Mouse (Mus musculus) MEL (cell line): Measurements from ENCODE around the gene Srgap2. TPM values are rescaled to one million over a fixed set of nuclear protein-coding genes. Genes with fewer than 3 reads are reported as not detected.

Experiments used
- DNase-seq: peaks from one replicate; pipeline ENCODE4 v3.0.0; 2011; ENCODE audit warnings: low read depth, low spot score
- H3K27ac ChIP-seq: 2 replicates; pipeline ENCODE4 v1.5.1; 2012; ENCODE audit warnings: low read depth, mild to moderate bottlenecking, control low read depth, low read length, moderate library complexity; ENCODE audit not compliant: control insufficient read depth
- H3K27me3 ChIP-seq, 2 experiments: fragments of 150-350 bp in 1 of 2; sonication (generic) in 1 of 2; 2 replicates each; pipeline ENCODE4 v1.6.1; 2012; ENCODE audit warnings: low read length in 2 of 2, mild to moderate bottlenecking in 2 of 2, improper control_type of control experiment in 1 of 2, moderate library complexity in 1 of 2; ENCODE audit not compliant: insufficient read depth in 2 of 2, control insufficient read depth in 1 of 2
- H3K36me3 ChIP-seq, 2 experiments: 2 replicates each; pipeline ENCODE4 v1.6.1; 2012 to 2014; ENCODE audit warnings: low read length in 2 of 2, improper control_type of control experiment in 1 of 2, inconsistent platforms in 1 of 2, mild to moderate bottlenecking in 1 of 2; ENCODE audit not compliant: insufficient read depth in 2 of 2, control insufficient read depth in 1 of 2
- H3K4me1 ChIP-seq, 2 experiments: fragments of 150-350 bp in 1 of 2; sonication (generic) in 1 of 2; 2 replicates each; pipeline ENCODE4 v1.6.1; 2012; ENCODE audit warnings: low read length in 2 of 2, improper control_type of control experiment in 1 of 2, mild to moderate bottlenecking in 1 of 2; ENCODE audit not compliant: insufficient read depth in 2 of 2, control insufficient read depth in 1 of 2
- H3K4me3 ChIP-seq, 2 experiments: fragments of 150-350 bp in 1 of 2; sonication (generic) in 1 of 2; 2 replicates each; pipeline ENCODE4 v1.5.1; 2012; ENCODE audit warnings: low read depth in 2 of 2, low read length in 2 of 2, mild to moderate bottlenecking in 2 of 2, moderate library complexity in 2 of 2, control low read depth in 1 of 2, improper control_type of control experiment in 1 of 2; ENCODE audit not compliant: control insufficient read depth in 1 of 2, insufficient read depth in 1 of 2
- H3K79me2 ChIP-seq: 2 replicates; pipeline ENCODE4 v1.6.1; 2012; ENCODE audit warnings: mild to moderate bottlenecking, low read length, moderate library complexity; ENCODE audit not compliant: control insufficient read depth, poor library complexity, insufficient read depth
- H3K9ac ChIP-seq: 2 replicates; pipeline ENCODE4 v1.6.1; 2012; ENCODE audit warnings: low read depth, mild to moderate bottlenecking, control low read depth, low read length, moderate library complexity; ENCODE audit not compliant: control insufficient read depth, poor library complexity, severe bottlenecking
- H3K9me3 ChIP-seq: fragments of 150-350 bp; sonication (generic); replicated peaks from 2 replicates; pipeline ENCODE4 v1.6.1; 2012; ENCODE audit warnings: mild to moderate bottlenecking, low read length, improper control_type of control experiment, moderate library complexity; ENCODE audit not compliant: insufficient read depth
- BHLHE40 ChIP-seq: IDR thresholded peaks from 2 replicates; pipeline ENCODE4 v1.6.1; 2012; ENCODE audit warnings: low read depth, mild to moderate bottlenecking, inconsistent platforms, low read length, improper control_type of control experiment, borderline replicate concordance
- CHD1 ChIP-seq: IDR thresholded peaks from 2 replicates; pipeline ENCODE4 v1.6.1; 2012; ENCODE audit warnings: low read depth, mild to moderate bottlenecking, inconsistent platforms, low read length, improper control_type of control experiment
- CTCF ChIP-seq, 3 experiments: IDR thresholded peaks in 2 of 3; conservative IDR thresholded peaks in 1 of 3; 2 replicates each; pipeline ENCODE4 v1.5.1; 2011 to 2012; ENCODE audit warnings: low read length in 3 of 3, low read depth in 2 of 3, mild to moderate bottlenecking in 2 of 3, improper control_type of control experiment in 1 of 3, inconsistent platforms in 1 of 3, mixed read lengths in 1 of 3, moderate library complexity in 1 of 3; ENCODE audit not compliant: control insufficient read depth in 1 of 3, insufficient read depth in 1 of 3, poor library complexity in 1 of 3, severe bottlenecking in 1 of 3
- E2F4 ChIP-seq: IDR thresholded peaks from 2 replicates; pipeline ENCODE4 v1.6.1; 2011; ENCODE audit warnings: low read depth, low read length, improper control_type of control experiment, borderline replicate concordance
- EP300 ChIP-seq, 2 experiments: IDR thresholded peaks; 2 replicates each; pipeline ENCODE4 v1.6.1; 2011; ENCODE audit warnings: improper control_type of control experiment in 2 of 2, low read length in 2 of 2, low read depth in 1 of 2, mild to moderate bottlenecking in 1 of 2
- ETS1 ChIP-seq: IDR thresholded peaks from 2 replicates; pipeline ENCODE4 v1.6.1; 2012; ENCODE audit warnings: low read depth, mild to moderate bottlenecking, inconsistent platforms, low read length, improper control_type of control experiment, moderate library complexity
- GABPA ChIP-seq: IDR thresholded peaks from 2 replicates; pipeline ENCODE4 v1.6.1; 2012; ENCODE audit warnings: low read depth, mild to moderate bottlenecking, inconsistent platforms, low read length, improper control_type of control experiment, moderate library complexity
- GATA1 ChIP-seq: IDR thresholded peaks from 2 replicates; pipeline ENCODE4 v1.6.1; 2011; ENCODE audit warnings: low read depth, low read length, improper control_type of control experiment
- HCFC1 ChIP-seq: IDR thresholded peaks from 2 replicates; pipeline ENCODE4 v1.6.1; 2012; ENCODE audit warnings: low read depth, mild to moderate bottlenecking, inconsistent platforms, low read length, improper control_type of control experiment, moderate library complexity
- JUND ChIP-seq: IDR thresholded peaks from 2 replicates; pipeline ENCODE4 v1.6.1; 2011; ENCODE audit warnings: low read depth, mild to moderate bottlenecking, improper control_type of control experiment, low read length
- KAT2A ChIP-seq: conservative IDR thresholded peaks from 2 replicates; pipeline ENCODE4 v1.6.1; 2012; ENCODE audit warnings: low read depth, low read length, improper control_type of control experiment, inconsistent platforms
- MAX ChIP-seq: IDR thresholded peaks from 2 replicates; pipeline ENCODE4 v1.6.1; 2011; ENCODE audit warnings: low read length, improper control_type of control experiment
- MAZ ChIP-seq: IDR thresholded peaks from 2 replicates; pipeline ENCODE4 v1.6.1; 2012; ENCODE audit warnings: low read depth, mild to moderate bottlenecking, inconsistent platforms, low read length, improper control_type of control experiment
- MEF2A ChIP-seq: IDR thresholded peaks from 2 replicates; pipeline ENCODE4 v1.6.1; 2014; ENCODE audit warnings: low read depth, mild to moderate bottlenecking, inconsistent platforms, low read length, improper control_type of control experiment; ENCODE audit not compliant: poor library complexity, insufficient replicate concordance, severe bottlenecking; ENCODE audit errors: extremely low read depth
- MXI1 ChIP-seq: IDR thresholded peaks from 2 replicates; pipeline ENCODE4 v1.6.1; 2011; ENCODE audit warnings: mild to moderate bottlenecking, low read depth, low read length, improper control_type of control experiment
- MYB ChIP-seq: IDR thresholded peaks from 2 replicates; pipeline ENCODE4 v1.6.1; 2011; ENCODE audit warnings: mild to moderate bottlenecking, low read depth, low read length, improper control_type of control experiment
- MYC ChIP-seq: IDR thresholded peaks from 2 replicates; pipeline ENCODE4 v1.6.1; 2011; ENCODE audit warnings: low read depth, mild to moderate bottlenecking, low read length, improper control_type of control experiment, moderate library complexity
- NELFE ChIP-seq: IDR thresholded peaks from 2 replicates; pipeline ENCODE4 v1.6.1; 2011; ENCODE audit warnings: low read depth, low read length, improper control_type of control experiment
- POLR2A ChIP-seq, 2 experiments: IDR thresholded peaks; 2 replicates each; pipeline ENCODE4 v1.6.1; 2011 to 2012; ENCODE audit warnings: low read length in 2 of 2, mild to moderate bottlenecking in 2 of 2, control low read depth in 1 of 2, improper control_type of control experiment in 1 of 2, low read depth in 1 of 2, moderate library complexity in 1 of 2; ENCODE audit not compliant: control insufficient read depth in 1 of 2, insufficient read depth in 1 of 2, poor library complexity in 1 of 2
- POLR2AphosphoS2 ChIP-seq: IDR thresholded peaks from 2 replicates; pipeline ENCODE4 v1.6.1; 2011; ENCODE audit warnings: low read length, improper control_type of control experiment
- RAD21 ChIP-seq: IDR thresholded peaks from 2 replicates; pipeline ENCODE4 v1.6.1; 2011; ENCODE audit warnings: mild to moderate bottlenecking, low read depth, low read length, improper control_type of control experiment
- RCOR1 ChIP-seq: IDR thresholded peaks from 2 replicates; pipeline ENCODE4 v1.6.1; 2012; ENCODE audit warnings: low read depth, mild to moderate bottlenecking, inconsistent platforms, low read length, improper control_type of control experiment
- SIN3A ChIP-seq: IDR thresholded peaks from 2 replicates; pipeline ENCODE4 v1.6.1; 2012; ENCODE audit warnings: low read length, improper control_type of control experiment, inconsistent platforms
- SMC3 ChIP-seq: IDR thresholded peaks from 2 replicates; pipeline ENCODE4 v1.6.1; 2011; ENCODE audit warnings: low read depth, low read length, improper control_type of control experiment
- TAL1 ChIP-seq: IDR thresholded peaks from 2 replicates; pipeline ENCODE4 v1.6.1; 2012; ENCODE audit warnings: mild to moderate bottlenecking, inconsistent platforms, low read length, moderate library complexity, mixed read lengths
- TBP ChIP-seq: IDR thresholded peaks from 2 replicates; pipeline ENCODE4 v1.8.0; 2011; ENCODE audit warnings: low read depth, low read length, improper control_type of control experiment
- UBTF ChIP-seq: IDR thresholded peaks from 2 replicates; pipeline ENCODE4 v1.6.1; 2012; ENCODE audit warnings: low read depth, mild to moderate bottlenecking, inconsistent platforms, low read length, improper control_type of control experiment, moderate library complexity, borderline replicate concordance; ENCODE audit not compliant: insufficient read depth
- USF1 ChIP-seq: IDR thresholded peaks from 2 replicates; pipeline ENCODE4 v1.6.1; 2014; ENCODE audit warnings: low read depth, mild to moderate bottlenecking, inconsistent platforms, low read length, improper control_type of control experiment, moderate library complexity
- USF2 ChIP-seq, 2 experiments: IDR thresholded peaks; 2 replicates each; pipeline ENCODE4 v1.6.1; 2011 to 2012; ENCODE audit warnings: improper control_type of control experiment in 2 of 2, low read length in 2 of 2, borderline replicate concordance in 1 of 2, inconsistent platforms in 1 of 2, low read depth in 1 of 2, mild to moderate bottlenecking in 1 of 2; ENCODE audit not compliant: insufficient read depth in 1 of 2
- ZC3H11A ChIP-seq: IDR thresholded peaks from 2 replicates; pipeline ENCODE4 v1.6.1; 2012; ENCODE audit warnings: low read depth, mild to moderate bottlenecking, inconsistent platforms, low read length, improper control_type of control experiment
- ZKSCAN1 ChIP-seq: IDR thresholded peaks from 2 replicates; pipeline ENCODE4 v1.6.1; 2012; ENCODE audit warnings: low read depth, mild to moderate bottlenecking, inconsistent platforms, low read length, improper control_type of control experiment, moderate library complexity
- ZMIZ1 ChIP-seq: IDR thresholded peaks from 2 replicates; pipeline ENCODE4 v1.6.1; 2012; ENCODE audit warnings: low read depth, mild to moderate bottlenecking, inconsistent platforms, low read length, improper control_type of control experiment, moderate library complexity
- ZNF384 ChIP-seq: IDR thresholded peaks from 2 replicates; pipeline ENCODE4 v1.6.1; 2012; ENCODE audit warnings: low read depth, mild to moderate bottlenecking, inconsistent platforms, low read length, improper control_type of control experiment
- polyA plus RNA-seq, 2 experiments: library from polyadenylated mRNA; stranded (reverse) in 1 of 2; unstranded in 1 of 2; fragments of >175 nt in 1 of 2; fragments of >200 nt in 1 of 2; gene quantifications; 2 replicates each; pipeline versions ENCODE4 v1.2.1 to v1.2.4; 2012; ENCODE audit warnings: low replicate concordance in 2 of 2, low read depth in 1 of 2; ENCODE audit not compliant: insufficient read length in 2 of 2, insufficient read depth in 1 of 2, missing spikeins in 1 of 2
- total RNA-seq: library from RNA; depleted of rRNA; stranded (reverse); fragments of 300-350 nt; gene quantifications from 2 replicates; pipeline ENCODE4 v1.2.3, GENCODE M21; 2012

The Srgap2 gene
- total and polyA plus RNA-seq, 3 experiments: 9.0 to 25.3 TPM; not detected in 1

DNA sequence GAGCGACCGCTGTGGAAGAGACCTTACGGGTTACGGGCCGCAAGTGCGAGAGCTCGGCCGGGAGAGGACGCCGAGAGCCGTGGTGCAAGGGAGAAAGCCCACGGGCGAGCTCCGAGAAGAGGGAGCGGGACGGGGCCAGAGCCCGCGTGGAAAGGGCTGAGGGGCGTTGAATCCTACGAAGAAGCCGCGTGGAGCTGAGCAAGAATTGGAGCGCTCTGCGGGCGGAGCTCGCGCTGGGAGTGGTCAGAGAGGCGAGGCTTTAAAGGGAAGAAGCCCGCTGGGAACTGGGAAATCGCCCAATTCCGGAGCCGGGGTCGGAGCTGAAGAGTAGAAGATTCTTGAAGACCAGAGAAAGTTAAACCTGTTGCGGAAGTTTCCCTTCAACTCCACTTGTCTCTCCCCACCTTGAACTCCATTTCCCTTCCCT, 942 bp upstream of the Srgap2 start:
- peaks cover 0 to 14% of the 10 kb centered on the region in 2 experiments; a peak in 2 of 4 replicates for H3K4me1 ChIP-seq
- TF ChIP-seq MEF2A: no peak
- TF ChIP-seq E2F4: peak; percentile 61; the same call in 1 of the 2 replicates
- no peak for TF ChIP-seq GABPA
- no peak for TF ChIP-seq TAL1
- no peak for TF ChIP-seq ZMIZ1
- peak; percentile 39; the same call in 1 of the 2 replicates for TF ChIP-seq TBP
- TF ChIP-seq ETS1: no peak
- TF ChIP-seq CHD1: peak; percentile 72; the same call in 1 of the 2 replicates
- TF ChIP-seq RAD21: no peak
- peak; percentile 92 for TF ChIP-seq MXI1
- no peak for TF ChIP-seq ZC3H11A
- TF ChIP-seq HCFC1: peak; percentile 2; the same call in 1 of the 2 replicates
- peak; percentile 51 for TF ChIP-seq NELFE
- TF ChIP-seq JUND: no peak
- peak; percentile 22; the same call in 1 of the 2 replicates for TF ChIP-seq SMC3
- TF ChIP-seq SIN3A: no peak; the same call in none of the 2 replicates
- 0 out of 2 replicates have a peak, but pooled peaks have one; percentile 27 for TF ChIP-seq RCOR1
- TF ChIP-seq POLR2AphosphoS2: peak; percentile 4; the same call in 1 of the 2 replicates
- 0 out of 2 replicates have a peak, but pooled peaks have one; percentile 8 for TF ChIP-seq USF1
- TF ChIP-seq POLR2A (IDR thresholded peaks at IDR 0.05; ENCODE audit: control insufficient read depth in 1 of 2, insufficient read depth in 1 of 2, low read depth in 1 of 2, low read length in 2 of 2, poor library complexity in 1 of 2): peak; percentile 0 to 31; a peak in 1 of 4 replicates
- peak; percentile 59 for TF ChIP-seq MAX
- TF ChIP-seq USF2 (IDR thresholded peaks at IDR 0.05; ENCODE audit: borderline replicate concordance in 1 of 2, insufficient read depth in 1 of 2, low read depth in 1 of 2, low read length in 2 of 2): no peak
- TF ChIP-seq ZKSCAN1: no peak
- 0 out of 4 replicates have a peak, but pooled peaks of 1 of the 2 experiments have one; percentile 8 for TF ChIP-seq EP300 (IDR thresholded peaks at IDR 0.05; ENCODE audit: low read depth in 1 of 2, low read length in 2 of 2)
- TF ChIP-seq KAT2A: peak; percentile 38; the same call in 1 of the 2 replicates
- peak; percentile 84; the same call in 1 of the 2 replicates for TF ChIP-seq UBTF
- no peak for TF ChIP-seq ZNF384
- TF ChIP-seq BHLHE40: no peak
- TF ChIP-seq CTCF (IDR thresholded peaks at IDR 0.05 in 2 of 3, conservative IDR thresholded peaks at IDR 0.05 in 1 of 3; ENCODE audit: control insufficient read depth in 1 of 3, insufficient read depth in 1 of 3, low read depth in 2 of 3, low read length in 3 of 3, poor library complexity in 1 of 3, severe bottlenecking in 1 of 3): no peak
- TF ChIP-seq GATA1: no peak
- 0 out of 2 replicates have a peak, but pooled peaks have one; percentile 3 for TF ChIP-seq MYB
- TF ChIP-seq MYC: peak; percentile 90
- TF ChIP-seq MAZ: no peak; the same call in 1 of the 2 replicates
- H3K79me2 ChIP-seq: peaks cover 52% of the 10 kb centered on the region
- H3K36me3 ChIP-seq: peaks cover 0 to 27% of the 10 kb centered on the region in 2 experiments; a peak in 2 of 4 replicates
- peak overlapping the region; percentile 87 for H3K9ac ChIP-seq
- H3K27ac ChIP-seq: peak overlapping the region; percentile 94
- H3K4me3 ChIP-seq: peak overlapping the region; percentile 75 to 98
- no peaks in the 10 kb centered on the region for H3K9me3 ChIP-seq
- no peaks in the 10 kb centered on the region for H3K27me3 ChIP-seq
- DNase-seq: peak; percentile 84
